Mouse (Mus musculus): Measurements from ENCODE around the gene Cpb1. TPM values are rescaled to one million over a fixed set of nuclear protein-coding genes. Genes with fewer than 3 reads are reported as not detected.

The Cpb1 gene
- polyA plus RNA-seq (2012; rRNA removed) = 0.05 and 0.08 TPM in 2 replicates

DNA sequence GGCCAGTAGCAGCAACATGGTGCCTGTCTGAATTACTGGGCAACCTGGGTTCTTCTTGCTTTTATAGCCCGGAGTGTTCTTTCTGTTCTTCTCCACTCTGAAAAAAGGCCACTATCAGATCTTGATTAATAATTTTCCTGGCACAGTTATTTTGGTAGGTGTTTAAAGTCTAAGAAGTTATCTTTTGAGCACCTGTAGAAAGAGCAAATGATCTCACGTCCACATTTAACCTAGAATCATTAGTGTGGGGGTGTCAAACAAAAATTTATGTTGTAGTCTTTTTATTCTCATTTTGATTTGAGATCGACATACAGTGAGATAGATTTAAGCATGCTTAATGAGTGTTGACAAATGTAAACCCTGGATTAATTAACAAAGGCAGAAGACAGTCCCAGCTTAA, at the start of gene Cpb1:
Gene Cpb1 (minus strand): TSS at position 101 of the 400 bp plus-strand sequence.
- TF ChIP-seq POLR2A (IDR thresholded peaks at IDR 0.05; ENCODE audit: borderline replicate concordance, extremely low read depth, insufficient read depth, insufficient read length, poor library complexity, severe bottlenecking) (no peak), CTCF (IDR thresholded peaks at IDR 0.05; ENCODE audit: borderline replicate concordance, extremely low read depth, insufficient read depth, insufficient read length) (no peak)
- DNase-seq (ENCODE audit: low read depth) = no peak

DNA sequence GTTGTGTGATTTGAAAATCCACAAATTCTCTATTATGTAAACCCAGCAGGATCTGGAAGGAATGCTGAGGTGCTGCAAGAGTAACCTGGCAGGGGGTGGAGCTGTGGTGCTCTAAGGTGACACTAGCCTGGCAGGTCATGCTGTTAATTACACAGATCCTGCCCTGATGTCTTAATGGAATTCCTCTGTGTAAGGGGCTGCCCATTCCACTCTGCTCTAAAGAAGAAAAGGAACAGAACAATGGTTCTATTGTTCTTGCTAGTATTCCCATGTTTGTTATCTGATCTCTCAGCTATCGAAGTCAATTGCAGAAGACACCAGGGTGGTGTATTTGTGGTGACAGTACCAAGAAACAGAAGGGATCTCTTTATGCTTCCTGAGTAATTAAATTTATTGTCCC, 41.7 kb upstream of the Cpb1 start:
- TF ChIP-seq POLR2A (IDR thresholded peaks at IDR 0.05; ENCODE audit: borderline replicate concordance, extremely low read depth, insufficient read depth, insufficient read length, poor library complexity, severe bottlenecking) = no peak
- no peak for TF ChIP-seq CTCF (IDR thresholded peaks at IDR 0.05; ENCODE audit: borderline replicate concordance, extremely low read depth, insufficient read depth, insufficient read length)
- no peak for DNase-seq (ENCODE audit: low read depth)

DNA sequence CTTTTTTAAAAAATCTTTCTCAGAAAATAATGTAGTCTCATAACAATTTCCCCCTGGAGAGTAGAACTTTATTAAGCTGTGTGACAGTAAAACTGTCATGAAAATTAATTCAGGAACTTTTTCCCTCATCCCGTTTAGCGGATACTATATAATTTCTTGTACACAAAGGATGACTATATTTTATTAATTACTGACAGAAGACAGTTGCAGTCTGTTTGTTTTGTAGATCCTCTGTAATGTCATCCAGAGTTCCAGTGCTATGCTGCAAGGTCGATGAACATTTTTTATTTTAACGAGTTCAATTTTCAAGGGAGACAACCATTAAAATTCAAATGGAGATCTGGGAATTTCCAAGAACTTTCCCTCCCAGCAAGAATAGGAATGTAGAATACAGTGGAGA, 33.6 kb upstream of the Cpb1 start:
- TF ChIP-seq POLR2A (IDR thresholded peaks at IDR 0.05; ENCODE audit: borderline replicate concordance, extremely low read depth, insufficient read depth, insufficient read length, poor library complexity, severe bottlenecking) (no peak), CTCF (IDR thresholded peaks at IDR 0.05; ENCODE audit: borderline replicate concordance, extremely low read depth, insufficient read depth, insufficient read length) (no peak)
- no peak for DNase-seq (ENCODE audit: low read depth)

DNA sequence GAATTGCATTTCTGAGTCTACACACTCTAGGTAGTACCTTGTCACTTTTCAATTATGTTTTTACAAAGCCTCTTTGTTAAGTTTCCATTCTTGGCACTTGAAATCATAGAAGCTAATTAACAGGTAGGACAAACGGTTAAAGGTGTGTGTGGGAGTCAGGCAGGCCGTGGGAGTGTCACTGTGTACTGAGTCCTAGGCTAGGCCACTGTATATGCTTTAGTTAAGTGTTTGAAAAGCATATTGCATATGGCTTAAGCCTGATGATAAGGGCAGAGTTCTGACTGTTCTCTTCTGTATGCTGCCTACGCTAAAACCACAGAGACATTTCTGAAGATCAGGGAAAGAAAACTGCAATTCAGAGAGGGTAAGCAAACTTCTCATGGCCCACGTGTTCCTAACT, 31.7 kb upstream of the Cpb1 start:
- TF ChIP-seq CTCF (IDR thresholded peaks at IDR 0.05; ENCODE audit: borderline replicate concordance, extremely low read depth, insufficient read depth, insufficient read length) (no peak), POLR2A (IDR thresholded peaks at IDR 0.05; ENCODE audit: borderline replicate concordance, extremely low read depth, insufficient read depth, insufficient read length, poor library complexity, severe bottlenecking) (no peak)
- no peak for DNase-seq (ENCODE audit: low read depth)

DNA sequence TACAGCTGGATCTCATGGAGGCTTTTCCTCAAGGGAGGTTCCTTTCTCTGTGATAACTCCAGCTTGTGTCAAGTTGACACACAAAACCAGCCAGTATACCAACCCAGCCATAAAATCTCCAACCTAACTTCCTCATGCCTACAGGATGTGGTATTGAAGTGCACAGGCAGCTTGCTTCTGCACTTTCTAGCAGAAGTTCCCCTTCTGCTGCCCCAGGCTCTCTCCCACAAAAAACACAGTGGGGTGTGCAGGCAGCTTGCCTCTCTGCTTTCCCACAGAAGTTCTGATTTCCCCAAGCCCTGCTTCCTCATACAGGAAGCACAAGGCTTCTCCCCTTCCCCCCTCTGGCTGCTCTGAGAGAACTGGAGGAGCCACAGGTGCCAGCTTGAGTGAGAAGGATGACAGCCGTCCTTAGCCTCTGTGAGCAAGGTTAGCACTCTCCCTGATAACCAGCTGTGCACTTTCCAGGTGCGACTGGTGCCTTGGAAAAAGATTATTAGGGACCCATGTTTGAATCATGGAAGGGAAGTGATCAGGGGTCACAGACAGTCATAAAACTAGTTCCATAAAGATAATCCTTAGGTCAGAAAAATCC, 29.3 kb upstream of the Cpb1 start:
- TF ChIP-seq POLR2A (IDR thresholded peaks at IDR 0.05; ENCODE audit: borderline replicate concordance, extremely low read depth, insufficient read depth, insufficient read length, poor library complexity, severe bottlenecking) (no peak), CTCF (IDR thresholded peaks at IDR 0.05; ENCODE audit: borderline replicate concordance, extremely low read depth, insufficient read depth, insufficient read length) (no peak)
- DNase-seq (ENCODE audit: low read depth) = no peak

DNA sequence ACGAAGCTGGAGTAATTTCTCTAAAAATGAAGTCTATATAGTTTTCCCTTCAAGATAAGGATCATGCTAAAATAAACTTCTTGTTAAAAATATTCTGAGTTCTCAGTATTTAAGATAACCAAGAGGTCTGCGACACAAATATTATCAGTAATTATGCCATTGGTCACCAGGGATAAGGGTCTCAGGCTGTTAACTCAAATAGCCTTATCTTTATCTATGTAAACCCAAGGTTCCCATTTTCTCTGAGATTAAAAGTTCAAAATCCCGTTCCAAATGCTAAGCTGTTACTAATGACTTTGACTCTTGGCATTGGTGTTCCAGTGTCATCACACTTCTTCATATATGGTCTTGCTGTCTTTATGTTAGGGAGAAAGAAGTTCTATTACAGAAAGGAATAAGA, 20.0 kb upstream of the Cpb1 start:
- DNase-seq (ENCODE audit: low read depth) = no peak
- TF ChIP-seq CTCF (IDR thresholded peaks at IDR 0.05; ENCODE audit: borderline replicate concordance, extremely low read depth, insufficient read depth, insufficient read length) (no peak), POLR2A (IDR thresholded peaks at IDR 0.05; ENCODE audit: borderline replicate concordance, extremely low read depth, insufficient read depth, insufficient read length, poor library complexity, severe bottlenecking) (no peak)

DNA sequence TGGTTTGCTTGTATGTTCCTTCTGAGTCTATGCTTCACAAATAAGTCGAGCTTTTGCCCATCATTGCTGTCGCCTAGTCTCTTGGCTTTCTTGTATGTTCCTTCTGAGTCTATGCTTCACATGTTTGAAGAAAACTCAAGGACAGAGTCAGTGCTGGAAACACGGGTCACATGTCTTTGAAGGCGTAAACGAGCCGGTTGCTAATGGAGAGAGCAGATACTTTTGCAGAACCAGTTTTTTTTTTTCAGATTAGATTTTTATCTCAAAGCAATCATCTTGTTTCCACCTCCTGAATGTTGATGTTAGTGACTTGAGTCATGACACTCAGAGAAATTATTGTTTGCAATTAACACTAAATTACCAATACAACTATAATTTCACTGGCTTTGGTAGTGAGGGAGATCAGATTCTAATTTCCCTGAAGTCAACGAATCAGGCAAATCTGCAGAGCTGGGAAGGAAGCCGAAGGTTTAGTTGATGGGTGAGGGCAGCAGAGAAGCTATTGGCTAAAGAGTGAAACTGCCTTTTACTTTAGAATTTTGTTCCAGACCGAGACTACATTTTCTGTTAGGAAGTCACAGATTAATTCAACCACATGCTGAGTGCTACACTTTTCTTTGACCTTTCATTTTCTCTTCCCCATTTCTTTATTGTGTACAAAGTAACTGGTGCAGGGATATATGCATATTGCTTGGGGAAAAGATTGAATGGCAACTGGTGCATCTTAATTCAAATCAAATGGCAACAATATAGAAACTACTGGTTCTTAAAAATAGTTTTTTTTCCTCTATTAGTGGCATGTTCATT, 19.2 kb upstream of the Cpb1 start:
- no peak for TF ChIP-seq POLR2A (IDR thresholded peaks at IDR 0.05; ENCODE audit: borderline replicate concordance, extremely low read depth, insufficient read depth, insufficient read length, poor library complexity, severe bottlenecking)
- TF ChIP-seq CTCF (IDR thresholded peaks at IDR 0.05; ENCODE audit: borderline replicate concordance, extremely low read depth, insufficient read depth, insufficient read length) = no peak
- DNase-seq (ENCODE audit: low read depth) = no peak

DNA sequence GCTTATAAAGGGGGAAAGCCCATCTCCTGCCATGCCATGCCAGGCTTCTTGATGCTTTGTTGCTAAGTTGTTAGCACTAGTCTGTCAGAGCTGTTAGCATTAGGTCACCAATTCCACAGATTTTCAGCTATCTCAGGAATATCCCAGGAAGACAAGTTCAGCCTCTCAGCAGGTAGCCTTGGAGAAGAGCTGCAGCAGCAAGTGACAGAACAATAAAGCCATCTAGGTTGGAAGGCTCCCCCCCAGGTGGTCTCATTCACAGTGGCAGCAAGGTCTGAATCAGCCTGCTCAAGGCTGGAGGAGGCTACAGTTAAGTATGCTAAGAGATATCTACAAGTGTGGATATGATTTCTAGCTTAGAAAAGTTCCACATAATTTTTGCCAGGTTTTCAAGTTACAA, 15.8 kb upstream of the Cpb1 start:
- DNase-seq (ENCODE audit: low read depth) = no peak
- no peak for TF ChIP-seq CTCF (IDR thresholded peaks at IDR 0.05; ENCODE audit: borderline replicate concordance, extremely low read depth, insufficient read depth, insufficient read length)
- TF ChIP-seq POLR2A (IDR thresholded peaks at IDR 0.05; ENCODE audit: borderline replicate concordance, extremely low read depth, insufficient read depth, insufficient read length, poor library complexity, severe bottlenecking) = no peak

DNA sequence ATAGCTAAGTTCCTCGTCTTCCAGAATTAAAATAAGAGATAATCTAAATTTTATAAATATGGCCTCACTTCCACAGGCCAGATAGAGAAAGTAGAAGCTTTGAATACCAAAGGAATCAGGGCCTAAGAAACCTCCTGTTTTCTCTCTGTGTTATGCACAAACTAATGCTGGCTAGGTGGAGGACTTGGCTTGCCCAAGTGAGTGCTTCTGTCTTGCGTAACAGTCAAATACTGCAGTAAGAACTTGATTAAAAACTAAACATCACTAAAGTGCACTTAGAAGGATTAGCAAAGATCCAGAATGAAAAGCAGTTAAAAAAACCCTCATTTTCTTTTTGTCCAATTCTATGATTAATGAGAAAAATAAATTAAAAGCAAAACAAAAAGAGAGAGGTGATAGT, 13.2 kb upstream of the Cpb1 start:
- no peak for TF ChIP-seq CTCF (IDR thresholded peaks at IDR 0.05; ENCODE audit: borderline replicate concordance, extremely low read depth, insufficient read depth, insufficient read length)
- TF ChIP-seq POLR2A (IDR thresholded peaks at IDR 0.05; ENCODE audit: borderline replicate concordance, extremely low read depth, insufficient read depth, insufficient read length, poor library complexity, severe bottlenecking) = no peak
- no peak for DNase-seq (ENCODE audit: low read depth)

DNA sequence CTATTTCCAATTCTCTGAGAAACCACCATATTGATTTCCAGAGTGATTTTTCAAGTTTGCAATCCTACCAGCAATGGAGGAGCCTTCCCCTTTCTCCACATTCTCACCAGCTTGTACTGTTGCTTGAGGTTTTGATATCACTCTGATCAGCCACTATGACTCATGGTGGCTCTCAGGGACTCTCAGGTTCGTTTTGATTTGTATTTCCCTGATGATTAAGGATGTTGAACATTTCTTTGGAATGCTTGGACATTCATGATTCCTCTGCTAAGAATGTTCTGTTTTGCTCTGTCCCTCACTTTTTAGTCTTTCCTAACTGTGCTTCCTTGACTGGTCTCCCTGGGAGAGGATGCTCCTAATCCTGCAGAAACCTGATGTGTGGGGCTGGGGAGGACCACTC, 6.3 kb upstream of the Cpb1 start:
- DNase-seq (ENCODE audit: low read depth) = no peak
- no peak for TF ChIP-seq CTCF (IDR thresholded peaks at IDR 0.05; ENCODE audit: borderline replicate concordance, extremely low read depth, insufficient read depth, insufficient read length)
- no peak for TF ChIP-seq POLR2A (IDR thresholded peaks at IDR 0.05; ENCODE audit: borderline replicate concordance, extremely low read depth, insufficient read depth, insufficient read length, poor library complexity, severe bottlenecking)

DNA sequence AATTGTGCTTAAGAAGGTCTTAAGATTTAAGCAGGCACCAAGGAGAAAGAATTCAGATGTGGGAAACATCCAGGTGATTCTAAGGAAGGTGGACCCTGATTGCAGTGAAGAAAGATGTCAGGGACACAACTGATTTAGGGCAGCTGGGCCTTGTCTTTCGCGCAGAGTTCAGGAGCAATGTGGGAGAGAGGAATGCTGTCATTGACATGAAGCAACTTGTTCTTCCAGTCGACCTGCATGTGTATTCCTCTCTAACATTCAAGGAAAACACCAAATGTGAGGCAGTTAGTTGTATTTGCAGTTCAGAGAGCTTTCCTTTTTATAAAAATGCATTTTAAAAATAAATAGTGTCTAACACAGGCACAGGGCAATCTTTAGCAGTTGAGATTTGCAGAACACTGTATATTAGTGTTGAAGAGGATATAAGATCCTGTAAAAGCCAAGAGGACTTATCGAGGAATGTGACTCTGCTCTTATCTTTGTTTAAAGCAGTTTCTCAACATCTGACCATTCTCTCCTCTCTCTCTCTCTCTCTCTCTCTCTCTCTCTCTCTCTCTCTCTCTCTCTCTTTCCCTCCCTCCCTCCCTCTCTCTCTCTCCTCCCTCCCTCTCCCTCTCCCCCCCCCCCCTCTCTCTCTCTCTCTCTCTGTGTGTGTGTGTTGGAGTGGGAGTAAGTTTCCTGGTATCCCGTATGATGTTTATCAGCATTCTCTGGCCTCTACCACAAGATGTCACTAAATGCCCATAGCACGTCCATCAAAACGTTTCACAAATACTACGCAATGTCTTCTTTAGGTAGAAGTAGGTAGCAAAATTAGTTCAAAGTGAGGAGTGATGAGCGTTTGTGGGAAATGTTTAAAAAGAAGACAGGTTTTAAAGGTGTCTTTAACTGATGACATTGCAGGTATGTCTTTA, 20.7 kb downstream of the Cpb1 start:
- DNase-seq (ENCODE audit: low read depth) = peak; percentile 44
- TF ChIP-seq CTCF (IDR thresholded peaks at IDR 0.05; ENCODE audit: borderline replicate concordance, extremely low read depth, insufficient read depth, insufficient read length) (peak; percentile 33; the same call in 1 of the 2 replicates), POLR2A (IDR thresholded peaks at IDR 0.05; ENCODE audit: borderline replicate concordance, extremely low read depth, insufficient read depth, insufficient read length, poor library complexity, severe bottlenecking) (no peak)
